Mouse (Mus musculus) thymus, adult 2 months (tissue): Measurements from ENCODE around the gene Ankrd2.

Source experiments
- CTCF ChIP-seq: fragments of 200-500 bp; IDR thresholded peaks from 2 replicates; pipeline ENCODE4 v1.5.1; 2012; ENCODE audit warnings: mild to moderate bottlenecking, control low read depth, low read length, moderate library complexity, borderline replicate concordance; ENCODE audit not compliant: control insufficient read depth, poor library complexity, insufficient read depth; ENCODE audit errors: extremely low read depth
- POLR2A ChIP-seq: fragments of 200-500 bp; IDR thresholded peaks from 2 replicates; pipeline ENCODE4 v1.6.1; 2012; ENCODE audit warnings: mild to moderate bottlenecking, low read length, control low read depth, moderate library complexity; ENCODE audit not compliant: control insufficient read depth, poor library complexity, insufficient read depth; ENCODE audit errors: extremely low read depth

DNA sequence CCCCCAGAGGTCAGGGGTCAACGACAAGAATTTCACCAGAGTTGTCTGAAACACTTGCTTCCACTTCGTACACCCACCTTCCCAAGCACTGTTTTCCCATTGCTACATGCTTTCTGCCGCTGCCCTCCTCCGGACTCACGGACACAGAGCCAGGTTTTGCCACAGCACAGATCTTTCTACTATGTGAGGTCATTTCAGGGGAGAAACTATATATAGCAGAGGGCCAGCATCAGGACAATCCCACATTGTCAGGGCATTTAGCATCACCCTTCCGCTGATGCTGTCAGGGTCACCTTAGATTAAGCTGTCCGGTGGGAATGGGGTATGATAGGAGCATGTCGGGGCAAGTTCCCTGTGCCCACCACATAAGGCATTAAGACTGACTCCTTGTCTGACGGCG, 38.7 kb upstream of the Ankrd2 start:
- TF ChIP-seq CTCF (no peak), POLR2A (no peak)
